Mouse (Mus musculus): ENCODE data around the gene Rragc.

Rragc gene

DNA sequence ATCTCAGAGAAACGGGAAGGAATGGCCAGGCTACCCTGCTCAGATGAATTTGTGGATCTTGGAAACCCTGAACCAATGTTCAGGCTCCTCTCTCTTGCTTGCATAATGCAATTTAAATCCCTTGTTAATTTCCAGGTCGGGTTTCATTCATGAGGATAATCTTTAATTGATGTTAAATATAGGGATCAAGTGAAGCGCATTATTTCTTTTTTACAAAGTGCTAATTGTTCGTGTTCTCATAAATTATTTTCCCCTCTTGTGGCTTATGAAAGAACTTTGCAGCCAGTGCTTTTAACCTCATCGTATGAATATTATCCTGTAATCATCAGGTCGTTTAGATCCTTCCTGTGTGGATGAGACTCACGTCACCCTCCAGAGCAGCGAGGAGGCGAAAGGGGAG lies 45.5 kb downstream of the Rragc start:
- no peak for TF ChIP-seq POU5F1 (IDR thresholded peaks at IDR 0.05; ENCODE audit: borderline replicate concordance, low read length)
- no peak for TF ChIP-seq NANOG (IDR thresholded peaks at IDR 0.05; ENCODE audit: borderline replicate concordance, low read length)
- TF ChIP-seq CTCF (conservative IDR thresholded peaks at IDR 0.05; ENCODE audit: low read length), result no peak
- Histone ChIP-seq H3K4me3 (replicated peaks; ENCODE audit: low read length) (no peak overlapping the region), H3K36me3 (ENCODE audit: insufficient read depth, low read length) (no peaks in the 10 kb centered on the region), H3K9me3 (ENCODE audit: low read length) (no peaks in the 10 kb centered on the region), H3K27me3 (ENCODE audit: insufficient read depth, low read length) (peaks cover 26% of the 10 kb centered on the region), H3K4me1 (replicated peaks; ENCODE audit: low read depth, low read length) (peaks cover 33% of the 10 kb centered on the region)

GRCm38 (mm10) chr4:123968663-123969321 lies 51.5 kb downstream of the Rragc start:
- H3K36me3 ChIP-seq (ENCODE audit: insufficient read depth, low read length), result no peaks in the 10 kb centered on the region
- peaks cover 50% of the 10 kb centered on the region for H3K4me1 ChIP-seq (replicated peaks; ENCODE audit: low read depth, low read length)
- no peaks in the 10 kb centered on the region for H3K9me3 ChIP-seq (ENCODE audit: low read length)
- H3K4me3 ChIP-seq (replicated peaks; ENCODE audit: low read length), result no peak overlapping the region
- peaks cover 33% of the 10 kb centered on the region for H3K27me3 ChIP-seq (ENCODE audit: insufficient read depth, low read length)
- no peak for TF ChIP-seq NANOG (IDR thresholded peaks at IDR 0.05; ENCODE audit: borderline replicate concordance, low read length)
- TF ChIP-seq CTCF (conservative IDR thresholded peaks at IDR 0.05; ENCODE audit: low read length), result no peak
- no peak for TF ChIP-seq POU5F1 (IDR thresholded peaks at IDR 0.05; ENCODE audit: borderline replicate concordance, low read length)

GRCm38 (mm10) chr4:123969458-123969857 lies 52.2 kb downstream of the Rragc start:
- no peaks in the 10 kb centered on the region for H3K36me3 ChIP-seq (ENCODE audit: insufficient read depth, low read length)
- peaks cover 47% of the 10 kb centered on the region for H3K4me1 ChIP-seq (replicated peaks; ENCODE audit: low read depth, low read length)
- H3K9me3 ChIP-seq (ENCODE audit: low read length), result no peaks in the 10 kb centered on the region
- H3K4me3 ChIP-seq (replicated peaks; ENCODE audit: low read length), result no peak overlapping the region
- peaks cover 33% of the 10 kb centered on the region for H3K27me3 ChIP-seq (ENCODE audit: insufficient read depth, low read length)
- no peak for TF ChIP-seq POU5F1 (IDR thresholded peaks at IDR 0.05; ENCODE audit: borderline replicate concordance, low read length)
- TF ChIP-seq NANOG (IDR thresholded peaks at IDR 0.05; ENCODE audit: borderline replicate concordance, low read length), result peak; percentile 87

DNA sequence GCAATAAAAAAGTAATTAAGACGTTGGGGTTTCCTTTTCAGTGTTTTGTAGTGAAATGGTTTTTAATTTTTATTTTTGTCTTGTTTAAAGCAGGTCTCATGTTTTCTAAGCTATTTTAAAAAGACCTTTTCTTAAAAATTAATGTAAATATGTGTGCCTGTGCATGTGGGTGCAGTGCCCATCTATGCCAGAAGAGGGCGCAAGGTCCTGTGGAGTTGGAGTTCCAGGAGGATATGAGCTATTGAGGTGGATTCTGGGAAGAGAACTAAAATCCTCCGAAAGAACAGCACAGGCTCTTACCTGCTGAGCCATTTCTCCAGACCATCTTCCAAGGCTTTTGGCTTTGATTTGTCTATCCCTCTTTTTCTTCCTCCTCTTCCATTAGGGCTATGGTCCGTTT lies 53.8 kb downstream of the Rragc start:
- peaks cover 23% of the 10 kb centered on the region for H3K27me3 ChIP-seq (ENCODE audit: insufficient read depth, low read length)
- H3K4me3 ChIP-seq (replicated peaks; ENCODE audit: low read length), result no peak overlapping the region
- TF ChIP-seq POU5F1 (IDR thresholded peaks at IDR 0.05; ENCODE audit: borderline replicate concordance, low read length) (no peak), CTCF (conservative IDR thresholded peaks at IDR 0.05; ENCODE audit: low read length) (peak; percentile 96), NANOG (IDR thresholded peaks at IDR 0.05; ENCODE audit: borderline replicate concordance, low read length) (no peak)
- no peaks in the 10 kb centered on the region for H3K36me3 ChIP-seq (ENCODE audit: insufficient read depth, low read length)
- H3K4me1 ChIP-seq (replicated peaks; ENCODE audit: low read depth, low read length), result peaks cover 32% of the 10 kb centered on the region
- H3K9me3 ChIP-seq (ENCODE audit: low read length), result no peaks in the 10 kb centered on the region

- Histone ChIP-seq H3K4me3 (replicated peaks; ENCODE audit: low read length) (peak overlapping the region; percentile 72), H3K9me3 (ENCODE audit: low read length) (no peaks in the 10 kb centered on the region), H3K36me3 (ENCODE audit: insufficient read depth, low read length) (no peaks in the 10 kb centered on the region), H3K4me1 (replicated peaks; ENCODE audit: low read depth, low read length) (peaks cover 24% of the 10 kb centered on the region), H3K27me3 (ENCODE audit: insufficient read depth, low read length) (peaks cover 19% of the 10 kb centered on the region)
- TF ChIP-seq NANOG (IDR thresholded peaks at IDR 0.05; ENCODE audit: borderline replicate concordance, low read length), result no peak
- TF ChIP-seq POU5F1 (IDR thresholded peaks at IDR 0.05; ENCODE audit: borderline replicate concordance, low read length), result no peak
- no peak for TF ChIP-seq CTCF (conservative IDR thresholded peaks at IDR 0.05; ENCODE audit: low read length)
These were observed 55.3 kb downstream of the Rragc start for GRCm38 (mm10) chr4:123972423-123973049.

GRCm38 (mm10) chr4:123982105-123982504 lies 64.9 kb downstream of the Rragc start:
- TF ChIP-seq NANOG (IDR thresholded peaks at IDR 0.05; ENCODE audit: borderline replicate concordance, low read length) (peak; percentile 87), POU5F1 (IDR thresholded peaks at IDR 0.05; ENCODE audit: borderline replicate concordance, low read length) (no peak), CTCF (conservative IDR thresholded peaks at IDR 0.05; ENCODE audit: low read length) (no peak)
- H3K4me1 ChIP-seq (replicated peaks; ENCODE audit: low read depth, low read length), result peaks cover 23% of the 10 kb centered on the region
- no peaks in the 10 kb centered on the region for H3K36me3 ChIP-seq (ENCODE audit: insufficient read depth, low read length)
- no peak overlapping the region for H3K4me3 ChIP-seq (replicated peaks; ENCODE audit: low read length)
- H3K9me3 ChIP-seq (ENCODE audit: low read length), result no peaks in the 10 kb centered on the region
- peaks cover 26% of the 10 kb centered on the region for H3K27me3 ChIP-seq (ENCODE audit: insufficient read depth, low read length)

Measured in E14TG2a.4 (cell line).